Mouse (Mus musculus): ENCODE data around the gene Zfp94. TPM values are rescaled to one million over a fixed set of nuclear protein-coding genes. Genes with fewer than 3 reads are reported as not detected.

Zfp94 gene
- 1.5 TPM for polyA plus RNA-seq (2014; fragmentation: Illumina TruSeq; extraction: RNeasy Lipid Tissue Mini Kit (QIAGEN cat#74804); ENCODE audit: low read depth, low replicate concordance)

GRCm38 (mm10) chr7:24316567-24317092 is at the start of gene Zfp94:
TSS of gene Zfp94 (minus strand) at chr7:24316666.

GRCm38 (mm10) chr7:24348896-24349295 is 32.4 kb upstream of the Zfp94 start, which contains the start of gene Lypd5:
TSS of gene Lypd5 (plus strand) at chr7:24349196.

GRCm38 (mm10) chr7:24333304-24333986 is 17.0 kb upstream of the Zfp94 start, which contains the start of gene Tescl:
TSS of gene Tescl (minus strand) at chr7:24333936.

GRCm38 (mm10) chr7:24300771-24301282 is 15.6 kb downstream of the Zfp94 start, which contains the start of gene Zfp61:
TSS of gene Zfp61 (minus strand) at chr7:24301232.

GRCm38 (mm10) chr7:24270288-24270672 is 46.2 kb downstream of the Zfp94 start, which contains the start of gene Zfp93:
TSS of gene Zfp93 (plus strand) at chr7:24270420.

DNA sequence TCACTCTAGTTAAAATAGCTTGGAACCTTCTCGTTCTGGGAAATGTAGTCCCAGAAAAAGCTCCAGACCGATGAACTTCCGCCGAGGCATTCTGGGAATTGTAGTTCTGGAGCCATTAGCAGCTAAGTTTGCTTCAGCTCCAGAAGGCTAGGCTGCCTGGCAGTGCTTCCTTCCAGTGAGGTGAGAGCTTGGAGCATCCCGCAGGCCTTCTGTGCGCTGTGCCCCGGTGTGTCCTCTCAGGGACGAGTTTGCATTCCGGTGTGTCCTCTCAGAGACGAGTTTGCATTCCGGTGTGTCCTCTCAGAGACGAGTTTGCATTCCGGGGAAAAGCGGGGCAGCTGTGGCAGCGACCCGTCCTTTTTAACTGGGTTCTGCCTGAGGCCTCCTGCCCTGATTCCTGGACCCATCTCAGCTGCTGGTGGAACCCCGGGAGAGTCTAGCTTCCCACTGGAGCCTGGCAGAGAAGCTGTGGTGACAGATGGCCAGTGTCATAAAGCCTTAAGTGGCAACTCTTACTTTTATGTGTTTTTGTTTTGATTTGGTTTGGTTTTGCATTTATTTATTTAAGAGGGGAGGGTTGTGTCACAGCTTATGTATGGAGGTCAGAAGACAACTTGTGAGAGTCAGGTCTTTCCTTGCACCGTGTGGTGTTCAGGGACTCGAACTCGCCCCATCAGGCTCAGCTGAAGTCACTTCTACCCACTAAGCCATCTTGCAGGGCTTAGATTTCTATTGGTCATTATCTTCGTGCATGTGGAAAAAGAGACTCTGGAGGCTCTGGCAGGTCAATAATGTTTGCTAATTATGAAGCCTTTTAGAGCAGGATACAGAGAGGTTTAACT is 61.6 kb downstream of the Zfp94 start, which contains the start of gene Zfp108:
Gene Zfp108 (plus strand): TSS at position 162 of the 842 bp plus-strand sequence.

Other genes starting within 250 kb of the Zfp94 start
- 16.9 TPM for gene Zfp180, start 234.7 kb downstream of the Zfp94 start, polyA plus RNA-seq (2014; fragmentation: Illumina TruSeq; extraction: RNeasy Lipid Tissue Mini Kit (QIAGEN cat#74804); ENCODE audit: low read depth, low replicate concordance)
- gene Zfp112, start 204.4 kb downstream of the Zfp94 start, polyA plus RNA-seq (2014; fragmentation: Illumina TruSeq; extraction: RNeasy Lipid Tissue Mini Kit (QIAGEN cat#74804); ENCODE audit: low read depth, low replicate concordance): 2.1 TPM
- 5.2 TPM for gene Zfp235, start 182.5 kb downstream of the Zfp94 start, polyA plus RNA-seq (2014; fragmentation: Illumina TruSeq; extraction: RNeasy Lipid Tissue Mini Kit (QIAGEN cat#74804); ENCODE audit: low read depth, low replicate concordance)
- gene Zfp114, start 141.6 kb downstream of the Zfp94 start, polyA plus RNA-seq (2014; fragmentation: Illumina TruSeq; extraction: RNeasy Lipid Tissue Mini Kit (QIAGEN cat#74804); ENCODE audit: low read depth, low replicate concordance): 0.41 TPM
- gene Zfp111, start 105.2 kb downstream of the Zfp94 start, polyA plus RNA-seq (2014; fragmentation: Illumina TruSeq; extraction: RNeasy Lipid Tissue Mini Kit (QIAGEN cat#74804); ENCODE audit: low read depth, low replicate concordance): 7.2 TPM
- 3.3 TPM for gene Zfp109, start 79.1 kb downstream of the Zfp94 start, polyA plus RNA-seq (2014; fragmentation: Illumina TruSeq; extraction: RNeasy Lipid Tissue Mini Kit (QIAGEN cat#74804); ENCODE audit: low read depth, low replicate concordance)
- gene Zfp108, start 61.9 kb downstream of the Zfp94 start, polyA plus RNA-seq (2014; fragmentation: Illumina TruSeq; extraction: RNeasy Lipid Tissue Mini Kit (QIAGEN cat#74804); ENCODE audit: low read depth, low replicate concordance): 2.3 TPM
- 2.1 TPM for gene Zfp93, start 46.2 kb downstream of the Zfp94 start, polyA plus RNA-seq (2014; fragmentation: Illumina TruSeq; extraction: RNeasy Lipid Tissue Mini Kit (QIAGEN cat#74804); ENCODE audit: low read depth, low replicate concordance)
- 4.2 TPM for gene Zfp61, start 15.4 kb downstream of the Zfp94 start, polyA plus RNA-seq (2014; fragmentation: Illumina TruSeq; extraction: RNeasy Lipid Tissue Mini Kit (QIAGEN cat#74804); ENCODE audit: low read depth, low replicate concordance)
- not detected for gene Tescl, start 17.3 kb upstream of the Zfp94 start, polyA plus RNA-seq (2014; fragmentation: Illumina TruSeq; extraction: RNeasy Lipid Tissue Mini Kit (QIAGEN cat#74804); ENCODE audit: low read depth, low replicate concordance)
- gene Lypd5, start 32.5 kb upstream of the Zfp94 start, polyA plus RNA-seq (2014; fragmentation: Illumina TruSeq; extraction: RNeasy Lipid Tissue Mini Kit (QIAGEN cat#74804); ENCODE audit: low read depth, low replicate concordance): not detected
- not detected for gene Kcnn4, start 53.6 kb upstream of the Zfp94 start, polyA plus RNA-seq (2014; fragmentation: Illumina TruSeq; extraction: RNeasy Lipid Tissue Mini Kit (QIAGEN cat#74804); ENCODE audit: low read depth, low replicate concordance)
- not detected for gene Smg9, start 83.0 kb upstream of the Zfp94 start, polyA plus RNA-seq (2014; fragmentation: Illumina TruSeq; extraction: RNeasy Lipid Tissue Mini Kit (QIAGEN cat#74804); ENCODE audit: low read depth, low replicate concordance)
- gene Irgc1, start 135.6 kb upstream of the Zfp94 start, polyA plus RNA-seq (2014; fragmentation: Illumina TruSeq; extraction: RNeasy Lipid Tissue Mini Kit (QIAGEN cat#74804); ENCODE audit: low read depth, low replicate concordance): not detected
- 1.9 TPM for gene Plaur, start 145.8 kb upstream of the Zfp94 start, polyA plus RNA-seq (2014; fragmentation: Illumina TruSeq; extraction: RNeasy Lipid Tissue Mini Kit (QIAGEN cat#74804); ENCODE audit: low read depth, low replicate concordance)
- gene Cadm4, start 165.4 kb upstream of the Zfp94 start, polyA plus RNA-seq (2014; fragmentation: Illumina TruSeq; extraction: RNeasy Lipid Tissue Mini Kit (QIAGEN cat#74804); ENCODE audit: low read depth, low replicate concordance): 0.29 TPM
- gene Zfp428, start 190.3 kb upstream of the Zfp94 start, polyA plus RNA-seq (2014; fragmentation: Illumina TruSeq; extraction: RNeasy Lipid Tissue Mini Kit (QIAGEN cat#74804); ENCODE audit: low read depth, low replicate concordance): not detected
- gene AC161166.1, start 195.8 kb upstream of the Zfp94 start, polyA plus RNA-seq (2014; fragmentation: Illumina TruSeq; extraction: RNeasy Lipid Tissue Mini Kit (QIAGEN cat#74804); ENCODE audit: low read depth, low replicate concordance): not detected
- 13.0 TPM for gene Irgq, start 214.0 kb upstream of the Zfp94 start, polyA plus RNA-seq (2014; fragmentation: Illumina TruSeq; extraction: RNeasy Lipid Tissue Mini Kit (QIAGEN cat#74804); ENCODE audit: low read depth, low replicate concordance)
- not detected for gene Pinlyp, start 229.5 kb upstream of the Zfp94 start, polyA plus RNA-seq (2014; fragmentation: Illumina TruSeq; extraction: RNeasy Lipid Tissue Mini Kit (QIAGEN cat#74804); ENCODE audit: low read depth, low replicate concordance)
- gene Xrcc1, start 229.6 kb upstream of the Zfp94 start, polyA plus RNA-seq (2014; fragmentation: Illumina TruSeq; extraction: RNeasy Lipid Tissue Mini Kit (QIAGEN cat#74804); ENCODE audit: low read depth, low replicate concordance): 0.87 TPM